Mouse (Mus musculus) olfactory bulb, adult 2 months (tissue): ENCODE results near the gene Morn1.

Experiments used
- CTCF ChIP-seq: fragments of 200-500 bp; IDR thresholded peaks from 2 replicates; pipeline ENCODE4 v1.5.1; 2012; ENCODE audit warnings: low read depth, mild to moderate bottlenecking, low read length, moderate library complexity; ENCODE audit not compliant: insufficient read depth
- POLR2A ChIP-seq: fragments of 200-500 bp; IDR thresholded peaks from 2 replicates; pipeline ENCODE4 v1.6.1; 2012; ENCODE audit warnings: mild to moderate bottlenecking, low read depth, low read length, moderate library complexity; ENCODE audit not compliant: insufficient read depth

- TF ChIP-seq CTCF, result no peak
- TF ChIP-seq POLR2A, result no peak
Observed at GRCm38 (mm10) chr4:155107886-155108285, 21.5 kb downstream of the Morn1 start.
